Mouse (Mus musculus): Measurements from ENCODE around the gene Capn1. TPM values are rescaled to one million over a fixed set of nuclear protein-coding genes. Genes with fewer than 3 reads are reported as not detected.

Capn1 gene
- total and polyA plus RNA-seq, 2 experiments from 2014 or later: 3.3 to 7.7 TPM

GRCm38 (mm10) chr19:5975676-5976075, 40.0 kb downstream of the Capn1 start:
- Histone ChIP-seq H3K4me2 (ENCODE audit: low read depth) (no peak overlapping the region), H3K4me1 (ENCODE audit: insufficient read depth) (no peaks in the 10 kb centered on the region), H3K9me3 (ENCODE audit: low read length) (no peaks in the 10 kb centered on the region), H3K9ac (no peak overlapping the region), H3K4me3 (ENCODE audit: low read depth, low read length) (no peak overlapping the region), H3K36me3 (ENCODE audit: insufficient read depth) (no peaks in the 10 kb centered on the region), H3K27ac (ENCODE audit: low read depth, low read length) (no peak overlapping the region), H3K27me3 (ENCODE audit: insufficient read depth, low read length) (no peaks in the 10 kb centered on the region)
- ATAC-seq (peak; percentile 96), DNase-seq (peak; percentile 83)
- TF ChIP-seq CTCF (IDR thresholded peaks at IDR 0.05; ENCODE audit: low read depth): no peak
- 45% methylated on average over 4 of the region's 4 CpGs for WGBS

GRCm38 (mm10) chr19:5975112-5975511, 40.6 kb downstream of the Capn1 start:
- Histone ChIP-seq H3K9ac (no peak overlapping the region), H3K27me3 (ENCODE audit: insufficient read depth, low read length) (no peaks in the 10 kb centered on the region), H3K4me3 (ENCODE audit: low read depth, low read length) (no peak overlapping the region), H3K4me1 (ENCODE audit: insufficient read depth) (no peaks in the 10 kb centered on the region), H3K36me3 (ENCODE audit: insufficient read depth) (no peaks in the 10 kb centered on the region), H3K9me3 (ENCODE audit: low read length) (no peaks in the 10 kb centered on the region), H3K27ac (ENCODE audit: low read depth, low read length) (no peak overlapping the region), H3K4me2 (ENCODE audit: low read depth) (no peak overlapping the region)
- ATAC-seq: peak; percentile 44
- 34% methylated on average over 4 of the region's 4 CpGs for WGBS
- DNase-seq: no peak
- TF ChIP-seq CTCF (IDR thresholded peaks at IDR 0.05; ENCODE audit: low read depth): no peak

DNA sequence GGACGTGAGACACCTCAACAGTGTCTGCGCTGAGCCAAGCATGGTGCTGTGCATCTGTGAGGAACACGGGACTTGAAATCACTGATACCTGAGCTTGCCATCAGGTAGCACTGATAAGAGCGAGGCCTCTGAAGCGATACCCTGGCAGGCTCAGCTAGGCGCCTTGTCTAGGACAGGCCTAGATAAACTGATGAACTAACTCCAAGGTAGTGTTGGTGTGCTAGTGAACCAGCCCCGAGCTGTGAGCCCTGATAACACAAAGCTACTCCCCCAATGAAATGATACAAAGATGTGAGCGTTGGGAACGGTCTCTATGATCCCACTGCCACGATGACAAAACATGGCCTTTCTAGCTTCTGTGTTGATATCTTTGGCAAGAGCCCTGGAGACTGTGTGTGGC, 48.0 kb downstream of the Capn1 start:
- DNase-seq (no peak), ATAC-seq (no peak)
- no peak for TF ChIP-seq CTCF (IDR thresholded peaks at IDR 0.05; ENCODE audit: low read depth)
- Histone ChIP-seq H3K27ac (ENCODE audit: low read depth, low read length) (no peak overlapping the region), H3K9ac (0 out of 2 replicates have a peak overlapping the region, but pooled peaks have one; percentile 14), H3K4me1 (ENCODE audit: insufficient read depth) (no peaks in the 10 kb centered on the region), H3K36me3 (ENCODE audit: insufficient read depth) (no peaks in the 10 kb centered on the region), H3K4me2 (ENCODE audit: low read depth) (no peak overlapping the region), H3K4me3 (ENCODE audit: low read depth, low read length) (no peak overlapping the region), H3K27me3 (ENCODE audit: insufficient read depth, low read length) (no peaks in the 10 kb centered on the region), H3K9me3 (ENCODE audit: low read length) (no peaks in the 10 kb centered on the region)
- WGBS: 91% methylated on average over 10 of the region's 10 CpGs

DNA sequence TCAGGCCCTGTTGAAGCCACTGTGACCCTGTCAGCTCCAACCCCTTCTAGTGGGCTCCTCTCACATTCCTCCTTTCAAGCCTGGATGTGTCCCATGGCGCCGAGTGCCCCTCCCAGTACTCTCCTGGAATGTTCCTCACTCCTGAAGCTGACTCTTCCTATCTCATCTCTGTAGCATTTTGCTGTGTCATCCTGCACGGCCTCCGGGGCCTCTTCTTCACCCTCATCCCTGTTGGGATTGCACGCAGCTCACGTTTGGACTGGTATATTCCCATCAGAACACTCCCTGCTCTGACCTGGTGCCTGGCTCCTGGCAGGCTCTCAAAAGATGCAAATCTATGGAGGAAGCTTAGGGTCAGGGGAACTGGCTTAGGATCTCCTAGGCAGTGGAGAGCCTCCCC, 48.9 kb downstream of the Capn1 start:
- H3K4me2 ChIP-seq (ENCODE audit: low read depth): no peak overlapping the region
- no peak overlapping the region for H3K9ac ChIP-seq
- 72% methylated on average over 6 of the region's 6 CpGs for WGBS
- ATAC-seq (no peak), DNase-seq (no peak)
- H3K4me1 ChIP-seq (ENCODE audit: insufficient read depth): no peaks in the 10 kb centered on the region
- H3K27me3 ChIP-seq (ENCODE audit: insufficient read depth, low read length): no peaks in the 10 kb centered on the region
- H3K36me3 ChIP-seq (ENCODE audit: insufficient read depth): no peaks in the 10 kb centered on the region
- no peak overlapping the region for H3K4me3 ChIP-seq (ENCODE audit: low read depth, low read length)
- no peaks in the 10 kb centered on the region for H3K9me3 ChIP-seq (ENCODE audit: low read length)
- H3K27ac ChIP-seq (ENCODE audit: low read depth, low read length): no peak overlapping the region
- no peak for TF ChIP-seq CTCF (IDR thresholded peaks at IDR 0.05; ENCODE audit: low read depth)

DNA sequence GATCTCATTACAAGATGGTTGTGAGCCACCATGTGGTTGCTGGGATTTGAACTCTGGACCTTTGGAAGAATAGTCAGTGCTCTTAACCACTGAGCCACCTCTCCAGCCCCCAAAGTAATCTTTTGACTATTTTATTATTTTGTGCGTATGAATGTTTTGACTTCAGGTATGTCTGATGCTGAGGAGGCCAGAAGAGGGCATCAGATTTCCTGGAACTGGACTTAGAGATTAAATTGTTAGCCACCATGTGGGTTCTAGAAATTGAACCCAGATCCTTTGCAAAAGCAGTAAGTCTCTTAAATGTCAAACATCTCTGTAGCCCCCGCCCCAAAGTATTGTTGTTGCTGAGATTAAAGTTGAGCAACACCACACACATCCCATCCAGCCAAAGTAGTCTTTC, 49.8 kb downstream of the Capn1 start:
- no peak for ATAC-seq
- Histone ChIP-seq H3K4me3 (ENCODE audit: low read depth, low read length) (no peak overlapping the region), H3K9me3 (ENCODE audit: low read length) (no peaks in the 10 kb centered on the region), H3K4me2 (ENCODE audit: low read depth) (no peak overlapping the region), H3K27ac (ENCODE audit: low read depth, low read length) (no peak overlapping the region), H3K36me3 (ENCODE audit: insufficient read depth) (no peaks in the 10 kb centered on the region), H3K27me3 (ENCODE audit: insufficient read depth, low read length) (no peaks in the 10 kb centered on the region), H3K9ac (no peak overlapping the region), H3K4me1 (ENCODE audit: insufficient read depth) (no peaks in the 10 kb centered on the region)
- TF ChIP-seq CTCF (IDR thresholded peaks at IDR 0.05; ENCODE audit: low read depth): no peak
- no peak for DNase-seq
- 94% methylated on average over 2 of the region's 2 CpGs for WGBS

GRCm38 (mm10) chr19:5965280-5965679, 50.4 kb downstream of the Capn1 start:
- H3K27ac ChIP-seq (ENCODE audit: low read depth, low read length): no peak overlapping the region
- no peak overlapping the region for H3K4me3 ChIP-seq (ENCODE audit: low read depth, low read length)
- no peaks in the 10 kb centered on the region for H3K4me1 ChIP-seq (ENCODE audit: insufficient read depth)
- H3K4me2 ChIP-seq (ENCODE audit: low read depth): no peak overlapping the region
- no peaks in the 10 kb centered on the region for H3K36me3 ChIP-seq (ENCODE audit: insufficient read depth)
- 7% methylated on average over 4 of the region's 4 CpGs for WGBS
- no peak overlapping the region for H3K9ac ChIP-seq
- peak; percentile 90 for TF ChIP-seq CTCF (IDR thresholded peaks at IDR 0.05; ENCODE audit: low read depth)
- DNase-seq (peak; percentile 86), ATAC-seq (peak; percentile 63; the same call in 1 of the 2 replicates)
- no peaks in the 10 kb centered on the region for H3K9me3 ChIP-seq (ENCODE audit: low read length)
- no peaks in the 10 kb centered on the region for H3K27me3 ChIP-seq (ENCODE audit: insufficient read depth, low read length)

DNA sequence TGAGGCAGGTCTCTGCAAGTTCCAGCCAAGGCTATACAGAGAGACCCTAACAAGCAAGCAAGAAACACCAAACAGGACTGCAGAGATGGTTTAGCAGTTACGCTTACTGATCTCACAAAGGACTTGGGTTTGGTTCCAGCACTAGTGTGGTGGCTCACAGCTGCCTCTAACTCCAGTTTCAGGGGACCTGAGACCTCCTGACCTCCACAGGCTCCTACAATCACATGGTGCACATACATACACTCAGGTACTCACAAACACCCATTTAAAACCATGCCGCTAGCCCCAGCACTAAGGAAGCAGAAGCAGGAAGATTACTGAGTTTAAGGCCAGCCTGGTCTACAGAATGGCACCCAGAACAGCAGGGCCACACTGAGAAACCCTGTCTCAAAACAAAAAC, 50.9 kb downstream of the Capn1 start:
- Histone ChIP-seq H3K36me3 (ENCODE audit: insufficient read depth) (no peaks in the 10 kb centered on the region), H3K4me3 (ENCODE audit: low read depth, low read length) (no peak overlapping the region), H3K9ac (no peak overlapping the region), H3K27ac (ENCODE audit: low read depth, low read length) (no peak overlapping the region), H3K4me2 (ENCODE audit: low read depth) (peak overlapping the region; percentile 96), H3K9me3 (ENCODE audit: low read length) (no peaks in the 10 kb centered on the region), H3K4me1 (ENCODE audit: insufficient read depth) (no peaks in the 10 kb centered on the region), H3K27me3 (ENCODE audit: insufficient read depth, low read length) (no peaks in the 10 kb centered on the region)
- ATAC-seq: no peak
- no peak for TF ChIP-seq CTCF (IDR thresholded peaks at IDR 0.05; ENCODE audit: low read depth)
- DNase-seq: no peak
- WGBS: 85% methylated on average over 2 of the region's 2 CpGs

Measured in forebrain, postnatal 0 days (tissue).